Mouse (Mus musculus) limb, embryonic 14.5 days (tissue): Measurements from ENCODE around the gene AU040320. TPM values are rescaled to one million over a fixed set of nuclear protein-coding genes. Genes with fewer than 3 reads are reported as not detected.

Source experiments
- ATAC-seq: fragments of 200-750 bp; cut with Nextera tagmentation; 2 replicates; pipeline ENCODE4 v1.8.0; 2017; ENCODE audit warnings: low read depth, moderate number of reproducible peaks, moderate TSS enrichment; ENCODE audit not compliant: low FRiP score
- DNase-seq: peaks from one replicate; pipeline ENCODE4 v3.0.0-alpha.2; 2015; ENCODE audit warnings: low spot score
- H3K27ac ChIP-seq: fragments of 300-500 bp; sonication (generic); replicated peaks from 2 replicates; pipeline ENCODE4 v1.5.1; 2014; ENCODE audit warnings: low read depth, mild to moderate bottlenecking, low read length, moderate library complexity, mixed read lengths
- H3K27me3 ChIP-seq: fragments of 300-500 bp; sonication (generic); 2 replicates; pipeline ENCODE4 v1.6.1; 2014; ENCODE audit warnings: low read length, mixed read lengths; ENCODE audit not compliant: control insufficient read depth, insufficient read depth
- H3K36me3 ChIP-seq: fragments of 300-500 bp; sonication (generic); 2 replicates; pipeline ENCODE4 v1.6.1; 2014; ENCODE audit warnings: mild to moderate bottlenecking, low read length, moderate library complexity, mixed read lengths; ENCODE audit not compliant: control insufficient read depth, insufficient read depth
- H3K4me1 ChIP-seq: fragments of 300-500 bp; sonication (generic); 2 replicates; pipeline ENCODE4 v1.6.1; 2014; ENCODE audit warnings: antibody characterized with exemption, low read length, mixed read lengths; ENCODE audit not compliant: control insufficient read depth, insufficient read depth
- H3K4me2 ChIP-seq: fragments of 300-500 bp; sonication (generic); replicated peaks from 2 replicates; pipeline ENCODE4 v1.6.1; 2014; ENCODE audit warnings: low read depth, mild to moderate bottlenecking, low read length, moderate library complexity; ENCODE audit not compliant: severe bottlenecking
- H3K4me3 ChIP-seq: fragments of 300-500 bp; sonication (generic); replicated peaks from 2 replicates; pipeline ENCODE4 v1.5.1; 2014; ENCODE audit warnings: low read length
- H3K9ac ChIP-seq: fragments of 300-500 bp; sonication (generic); 2 replicates; pipeline ENCODE4 v1.6.1; 2014; ENCODE audit warnings: mild to moderate bottlenecking, low read depth, low read length, moderate library complexity; ENCODE audit not compliant: severe bottlenecking
- H3K9me3 ChIP-seq: fragments of 300-500 bp; sonication (generic); 2 replicates; pipeline ENCODE4 v1.6.1; 2016; ENCODE audit warnings: low read length; ENCODE audit not compliant: control insufficient read depth
- POLR2A ChIP-seq: fragments of 200-500 bp; IDR thresholded peaks from 2 replicates; pipeline ENCODE4 v1.8.0; 2012; ENCODE audit warnings: inconsistent platforms, mild to moderate bottlenecking, moderate library complexity, borderline replicate concordance; ENCODE audit not compliant: insufficient read depth, insufficient read length; ENCODE audit errors: extremely low read depth
- WGBS: fragments of 180-500 bp; shearing (Covaris S2); extraction: QIAGEN DNeasy Blood & Tissue Kit; methylation state at CpG from one replicate; pipeline ENCODE4 v1.1.7; 2014; 5-methylcytosine and 5-hydroxymethylcytosine counted together
- polyA plus RNA-seq, 2 experiments: library from polyadenylated mRNA; depleted of rRNA in 1 of 2; stranded (reverse) in 1 of 2; unstranded in 1 of 2; fragments of >200 nt; fragmentation: Nextera tagmentation in 1 of 2; extraction: Ambion mirVana in 1 of 2; gene quantifications; 2 replicates each; pipeline versions ENCODE4 v1.2.1 to v1.2.3; 2012 to 2014

The AU040320 gene
- polyA plus RNA-seq, 2 experiments = 21.1 to 27.7 TPM

GRCm38 (mm10) chr4:126782996-126783395 is 29.7 kb downstream of the AU040320 start:
- no peaks in the 10 kb centered on the region for H3K9me3 ChIP-seq
- peak overlapping the region; percentile 70 for H3K27ac ChIP-seq
- DNase-seq (no peak), ATAC-seq (no peak)
- no peaks in the 10 kb centered on the region for H3K27me3 ChIP-seq
- no peak for TF ChIP-seq POLR2A
- H3K36me3 ChIP-seq = no peaks in the 10 kb centered on the region; the same call in 1 of the 2 replicates
- H3K4me3 ChIP-seq = no peak overlapping the region
- H3K4me2 ChIP-seq = no peak overlapping the region
- H3K9ac ChIP-seq = no peak overlapping the region
- H3K4me1 ChIP-seq = peaks cover 38% of the 10 kb centered on the region
- 40% methylated on average over 8 of the region's 8 CpGs for WGBS

- no peak for ATAC-seq
- Histone ChIP-seq H3K36me3 (peaks cover 27% of the 10 kb centered on the region), H3K4me1 (no peaks in the 10 kb centered on the region), H3K4me2 (no peak overlapping the region), H3K4me3 (no peak overlapping the region), H3K27me3 (no peaks in the 10 kb centered on the region), H3K27ac (no peak overlapping the region), H3K9ac (no peak overlapping the region), H3K9me3 (no peaks in the 10 kb centered on the region)
- 90% methylated on average over 7 of the region's 7 CpGs for WGBS
- no peak for TF ChIP-seq POLR2A
- DNase-seq = no peak
Observed at GRCm38 (mm10) chr4:126792341-126793102, 39.2 kb downstream of the AU040320 start.

GRCm38 (mm10) chr4:126802174-126802573 is 48.8 kb downstream of the AU040320 start:
- TF ChIP-seq POLR2A = no peak
- Histone ChIP-seq H3K36me3 (no peaks in the 10 kb centered on the region; the same call in 1 of the 2 replicates), H3K4me1 (no peaks in the 10 kb centered on the region), H3K9me3 (no peaks in the 10 kb centered on the region), H3K4me2 (no peak overlapping the region), H3K27ac (no peak overlapping the region), H3K9ac (no peak overlapping the region), H3K4me3 (no peak overlapping the region), H3K27me3 (no peaks in the 10 kb centered on the region)
- ATAC-seq (no peak), DNase-seq (no peak)
- WGBS = 95% methylated on average over 8 of the region's 8 CpGs

- Histone ChIP-seq H3K36me3 (no peaks in the 10 kb centered on the region; the same call in 1 of the 2 replicates), H3K9me3 (no peaks in the 10 kb centered on the region), H3K4me2 (no peak overlapping the region), H3K4me1 (no peaks in the 10 kb centered on the region), H3K27me3 (no peaks in the 10 kb centered on the region), H3K4me3 (no peak overlapping the region), H3K27ac (no peak overlapping the region), H3K9ac (no peak overlapping the region)
- no peak for ATAC-seq
- WGBS = 47% methylated on average over 8 of the region's 8 CpGs
- TF ChIP-seq POLR2A = no peak
- no peak for DNase-seq
Observed at GRCm38 (mm10) chr4:126803268-126803873, 50.0 kb downstream of the AU040320 start.

GRCm38 (mm10) chr4:126805741-126806140 is 52.4 kb downstream of the AU040320 start:
- no peak for ATAC-seq
- no peak for TF ChIP-seq POLR2A
- 66% methylated on average over 4 of the region's 4 CpGs for WGBS
- Histone ChIP-seq H3K9ac (no peak overlapping the region), H3K4me1 (no peaks in the 10 kb centered on the region), H3K9me3 (no peaks in the 10 kb centered on the region), H3K4me3 (no peak overlapping the region), H3K27ac (no peak overlapping the region), H3K36me3 (no peaks in the 10 kb centered on the region; the same call in 1 of the 2 replicates), H3K27me3 (no peaks in the 10 kb centered on the region), H3K4me2 (no peak overlapping the region)
- no peak for DNase-seq
